Mouse (Mus musculus): Measurements from ENCODE around the gene Ttll5. TPM values are rescaled to one million over a fixed set of nuclear protein-coding genes. Genes with fewer than 3 reads are reported as not detected.

Gene Ttll5
- polyA plus RNA-seq, 2 experiments = 5.6 to 6.4 TPM

DNA sequence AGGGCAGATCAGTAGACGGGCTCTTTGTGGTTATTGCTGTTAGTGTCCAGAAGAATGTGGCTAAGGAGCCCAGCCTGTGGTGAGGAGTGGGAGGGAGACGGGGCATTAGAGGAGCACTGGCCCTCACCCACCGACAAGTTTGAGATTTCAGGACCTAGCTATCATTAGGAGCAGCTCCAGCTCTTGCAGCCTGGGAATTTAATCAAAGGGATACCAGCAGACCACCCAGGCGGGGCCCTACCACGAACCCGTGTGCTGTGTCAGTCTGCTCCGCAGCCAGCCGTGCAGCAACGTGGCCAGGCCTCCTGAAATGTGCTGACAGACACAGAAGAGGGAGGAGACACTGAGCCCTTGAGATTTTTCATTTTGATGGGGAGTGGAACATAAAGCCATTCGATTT lies 119.0 kb downstream of the Ttll5 start:
- WGBS (ENCODE audit: insufficient replicate concordance) = 43% methylated on average over 10 of the region's 10 CpGs
- Histone ChIP-seq H3K4me3 (ENCODE audit: insufficient read depth in 1 of 2, low read depth in 2 of 2, low read length in 2 of 2) (no peak overlapping the region), H3K36me3 (replicated peaks; ENCODE audit: control insufficient read depth, insufficient read depth, low read depth) (no peaks in the 10 kb centered on the region), H3K27me3 (ENCODE audit: control insufficient read depth, insufficient read depth, low read length) (no peaks in the 10 kb centered on the region), H3K27ac (no peak overlapping the region), H3K4me1 (replicated peaks; ENCODE audit: control insufficient read depth in 2 of 2, insufficient read depth in 2 of 2, low read length in 1 of 2) (no peaks in the 10 kb centered on the region), H3K4me2 (ENCODE audit: low read depth) (no peak overlapping the region), H3K9ac (replicated peaks) (no peak overlapping the region), H3K9me3 (ENCODE audit: control insufficient read depth, low read length) (no peaks in the 10 kb centered on the region)
- ATAC-seq (ENCODE audit: insufficient read depth) (no peak), DNase-seq (ENCODE audit: low read depth in 3 of 3, low spot score in 3 of 3) (no peak)
- no peak for TF ChIP-seq CTCF (IDR thresholded peaks at IDR 0.05; ENCODE audit: low read depth)
- TF ChIP-seq EP300 (IDR thresholded peaks at IDR 0.05; ENCODE audit: low read depth) = no peak

DNA sequence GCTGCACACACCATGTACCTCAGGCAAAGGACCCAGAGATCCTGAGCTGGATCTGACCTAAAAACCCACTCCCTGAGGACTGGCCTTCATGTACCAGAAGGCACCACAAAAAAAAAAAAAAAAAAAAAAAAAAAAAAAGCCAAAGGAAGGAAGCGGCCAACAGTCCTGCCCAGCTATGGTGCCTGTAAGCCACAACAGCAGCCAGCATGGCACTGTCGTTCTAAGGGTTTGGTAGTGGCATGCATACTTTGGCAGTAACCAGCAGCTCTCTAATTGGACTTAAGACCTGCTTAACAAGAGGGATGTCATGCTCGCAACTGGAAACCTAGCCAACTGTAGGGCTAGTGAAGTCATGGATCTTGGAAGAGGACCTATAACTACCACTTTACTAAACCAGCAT lies 120.0 kb downstream of the Ttll5 start:
- Histone ChIP-seq H3K36me3 (replicated peaks; ENCODE audit: control insufficient read depth, insufficient read depth, low read depth) (no peaks in the 10 kb centered on the region), H3K9ac (replicated peaks) (no peak overlapping the region), H3K27me3 (ENCODE audit: control insufficient read depth, insufficient read depth, low read length) (no peaks in the 10 kb centered on the region), H3K4me2 (ENCODE audit: low read depth) (no peak overlapping the region), H3K9me3 (ENCODE audit: control insufficient read depth, low read length) (no peaks in the 10 kb centered on the region), H3K27ac (no peak overlapping the region), H3K4me3 (ENCODE audit: insufficient read depth in 1 of 2, low read depth in 2 of 2, low read length in 2 of 2) (no peak overlapping the region), H3K4me1 (replicated peaks; ENCODE audit: control insufficient read depth in 2 of 2, insufficient read depth in 2 of 2, low read length in 1 of 2) (no peaks in the 10 kb centered on the region)
- WGBS (ENCODE audit: insufficient replicate concordance) = 72% methylated on average over 3 of the region's 3 CpGs
- DNase-seq (ENCODE audit: low read depth in 3 of 3, low spot score in 3 of 3) (no peak), ATAC-seq (ENCODE audit: insufficient read depth) (no peak)
- TF ChIP-seq EP300 (IDR thresholded peaks at IDR 0.05; ENCODE audit: low read depth) = no peak
- TF ChIP-seq CTCF (IDR thresholded peaks at IDR 0.05; ENCODE audit: low read depth) = no peak

DNA sequence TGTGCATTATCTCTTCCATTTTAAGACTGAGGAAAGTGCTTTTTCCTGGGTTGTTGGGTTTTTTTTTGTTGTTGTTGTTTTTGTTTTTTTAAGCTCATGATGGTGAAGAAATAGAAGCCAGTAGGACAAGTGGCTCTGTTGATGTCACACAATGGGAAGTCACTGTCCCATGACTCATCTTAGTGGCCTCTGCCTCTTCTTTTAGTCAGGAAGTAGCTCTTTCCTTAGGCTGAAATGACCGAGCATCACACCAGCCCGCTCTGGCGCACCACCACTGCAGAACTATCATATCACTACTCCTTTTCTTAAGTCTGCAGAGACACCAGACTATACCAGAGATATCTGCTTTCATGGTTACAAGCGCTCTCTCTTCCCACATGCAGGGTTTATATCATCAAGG lies 122.7 kb downstream of the Ttll5 start:
- H3K9ac ChIP-seq (replicated peaks) = no peak overlapping the region
- TF ChIP-seq EP300 (IDR thresholded peaks at IDR 0.05; ENCODE audit: low read depth) (no peak), CTCF (IDR thresholded peaks at IDR 0.05; ENCODE audit: low read depth) (no peak)
- H3K4me1 ChIP-seq (replicated peaks; ENCODE audit: control insufficient read depth in 2 of 2, insufficient read depth in 2 of 2, low read length in 1 of 2) = no peaks in the 10 kb centered on the region
- DNase-seq (ENCODE audit: low read depth in 3 of 3, low spot score in 3 of 3) (no peak), ATAC-seq (ENCODE audit: insufficient read depth) (no peak)
- H3K27ac ChIP-seq = no peak overlapping the region
- no peak overlapping the region for H3K4me3 ChIP-seq (ENCODE audit: insufficient read depth in 1 of 2, low read depth in 2 of 2, low read length in 2 of 2)
- no peaks in the 10 kb centered on the region for H3K36me3 ChIP-seq (replicated peaks; ENCODE audit: control insufficient read depth, insufficient read depth, low read depth)
- no peaks in the 10 kb centered on the region for H3K9me3 ChIP-seq (ENCODE audit: control insufficient read depth, low read length)
- no peaks in the 10 kb centered on the region for H3K27me3 ChIP-seq (ENCODE audit: control insufficient read depth, insufficient read depth, low read length)
- WGBS (ENCODE audit: insufficient replicate concordance) = 61% methylated on average over 4 of the region's 4 CpGs
- H3K4me2 ChIP-seq (ENCODE audit: low read depth) = no peak overlapping the region

DNA sequence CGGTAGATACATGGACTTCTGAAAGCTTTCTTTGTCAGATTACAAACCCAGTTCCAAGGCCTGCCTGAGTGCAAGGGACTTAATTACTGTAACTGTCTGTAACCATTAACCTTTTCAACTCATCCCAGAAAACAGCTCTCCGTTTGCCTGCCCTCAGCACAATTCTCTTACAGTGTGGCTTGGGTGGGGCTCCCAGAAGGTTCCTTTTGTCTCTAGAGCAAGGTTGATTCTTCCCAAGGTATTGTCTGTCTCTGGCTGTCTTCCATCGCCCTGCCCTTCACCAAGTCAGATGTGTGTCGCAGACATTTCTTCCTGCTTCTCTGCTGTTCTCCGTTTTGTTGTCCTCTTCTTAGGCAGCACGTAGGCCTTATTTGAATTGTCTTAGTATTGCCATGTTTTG lies 125.2 kb downstream of the Ttll5 start:
- Histone ChIP-seq H3K9ac (replicated peaks) (no peak overlapping the region), H3K9me3 (ENCODE audit: control insufficient read depth, low read length) (no peaks in the 10 kb centered on the region), H3K4me3 (ENCODE audit: insufficient read depth in 1 of 2, low read depth in 2 of 2, low read length in 2 of 2) (no peak overlapping the region), H3K4me2 (ENCODE audit: low read depth) (no peak overlapping the region), H3K4me1 (replicated peaks; ENCODE audit: control insufficient read depth in 2 of 2, insufficient read depth in 2 of 2, low read length in 1 of 2) (no peaks in the 10 kb centered on the region), H3K27me3 (ENCODE audit: control insufficient read depth, insufficient read depth, low read length) (no peaks in the 10 kb centered on the region), H3K36me3 (replicated peaks; ENCODE audit: control insufficient read depth, insufficient read depth, low read depth) (no peaks in the 10 kb centered on the region), H3K27ac (no peak overlapping the region)
- 74% methylated on average over 6 of the region's 6 CpGs for WGBS (ENCODE audit: insufficient replicate concordance)
- DNase-seq (ENCODE audit: low read depth in 3 of 3, low spot score in 3 of 3) (no peak), ATAC-seq (ENCODE audit: insufficient read depth) (no peak)
- TF ChIP-seq CTCF (IDR thresholded peaks at IDR 0.05; ENCODE audit: low read depth) (no peak), EP300 (IDR thresholded peaks at IDR 0.05; ENCODE audit: low read depth) (no peak)

DNA sequence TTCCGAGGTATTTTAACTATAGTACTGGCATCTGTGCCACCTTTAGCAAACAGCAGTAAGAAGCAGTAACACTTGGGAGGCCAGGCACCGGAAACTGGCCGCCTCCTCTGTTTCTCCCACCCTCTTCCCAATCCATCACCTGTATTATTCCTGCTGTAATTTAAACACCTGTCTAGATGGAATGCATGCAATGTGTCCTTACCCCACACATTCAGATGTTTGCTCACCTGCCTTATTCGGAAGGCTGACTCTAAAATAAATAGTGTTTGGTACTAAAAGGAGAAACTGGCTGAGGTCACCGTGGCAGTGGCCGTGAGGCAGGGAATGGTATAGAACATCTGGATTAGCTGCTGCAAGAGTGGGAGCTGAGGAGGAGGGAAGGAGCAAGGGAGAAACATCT lies 125.9 kb downstream of the Ttll5 start:
- H3K4me1 ChIP-seq (replicated peaks; ENCODE audit: control insufficient read depth in 2 of 2, insufficient read depth in 2 of 2, low read length in 1 of 2) = no peaks in the 10 kb centered on the region
- no peak overlapping the region for H3K27ac ChIP-seq
- DNase-seq (ENCODE audit: low read depth in 3 of 3, low spot score in 3 of 3) (no peak), ATAC-seq (ENCODE audit: insufficient read depth) (no peak)
- no peak overlapping the region for H3K4me2 ChIP-seq (ENCODE audit: low read depth)
- 75% methylated on average over 6 of the region's 6 CpGs for WGBS (ENCODE audit: insufficient replicate concordance)
- no peak overlapping the region for H3K4me3 ChIP-seq (ENCODE audit: insufficient read depth in 1 of 2, low read depth in 2 of 2, low read length in 2 of 2)
- TF ChIP-seq CTCF (IDR thresholded peaks at IDR 0.05; ENCODE audit: low read depth) = no peak
- H3K36me3 ChIP-seq (replicated peaks; ENCODE audit: control insufficient read depth, insufficient read depth, low read depth) = no peaks in the 10 kb centered on the region
- H3K9me3 ChIP-seq (ENCODE audit: control insufficient read depth, low read length) = no peaks in the 10 kb centered on the region
- no peaks in the 10 kb centered on the region for H3K27me3 ChIP-seq (ENCODE audit: control insufficient read depth, insufficient read depth, low read length)
- H3K9ac ChIP-seq (replicated peaks) = no peak overlapping the region

DNA sequence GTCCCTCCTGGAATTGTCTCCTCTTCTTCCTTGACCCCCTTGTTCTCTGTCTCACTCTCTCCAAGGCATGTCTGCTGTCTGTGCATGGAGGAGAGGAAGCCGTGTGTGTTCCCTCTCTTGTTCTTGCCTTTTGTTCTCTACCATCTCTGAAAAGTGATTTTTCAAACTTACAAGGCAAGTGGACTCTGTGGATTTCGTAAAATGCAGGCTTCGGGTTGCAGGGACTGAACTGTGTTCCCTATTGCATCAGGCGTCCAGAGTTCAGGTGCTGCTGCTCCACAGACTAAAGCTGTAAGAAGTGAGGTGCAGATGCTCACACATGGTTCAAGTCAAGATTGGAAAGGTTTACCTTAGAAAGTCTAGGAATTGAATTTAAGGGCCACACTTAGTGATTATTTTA lies 126.6 kb downstream of the Ttll5 start:
- Histone ChIP-seq H3K4me2 (ENCODE audit: low read depth) (no peak overlapping the region), H3K27me3 (ENCODE audit: control insufficient read depth, insufficient read depth, low read length) (no peaks in the 10 kb centered on the region)
- TF ChIP-seq CTCF (IDR thresholded peaks at IDR 0.05; ENCODE audit: low read depth) (no peak), EP300 (IDR thresholded peaks at IDR 0.05; ENCODE audit: low read depth) (no peak)

More for the DNA sequence above, 126.6 kb downstream of the Ttll5 start:
- ATAC-seq (ENCODE audit: insufficient read depth) (no peak), DNase-seq (ENCODE audit: low read depth in 3 of 3, low spot score in 3 of 3) (no peak)
- Histone ChIP-seq H3K36me3 (replicated peaks; ENCODE audit: control insufficient read depth, insufficient read depth, low read depth) (no peaks in the 10 kb centered on the region), H3K4me3 (ENCODE audit: insufficient read depth in 1 of 2, low read depth in 2 of 2, low read length in 2 of 2) (no peak overlapping the region), H3K27ac (no peak overlapping the region), H3K4me1 (replicated peaks; ENCODE audit: control insufficient read depth in 2 of 2, insufficient read depth in 2 of 2, low read length in 1 of 2) (no peaks in the 10 kb centered on the region), H3K9me3 (ENCODE audit: control insufficient read depth, low read length) (no peaks in the 10 kb centered on the region), H3K9ac (replicated peaks) (no peak overlapping the region)
- 63% methylated on average over 4 of the region's 4 CpGs for WGBS (ENCODE audit: insufficient replicate concordance)

Measured in liver, embryonic 14.5 days (tissue).